Mouse (Mus musculus) 416B (cell line): Measurements from ENCODE around the gene Actr2.
"Not testable (repeated sequence)": the region's sequence is repeated elsewhere in the genome, so short reads cannot be mapped to it uniquely, and the experiment has no call there.

Experiments used
- DNase-seq: peaks from one replicate; pipeline ENCODE4 v3.0.0; 2011; ENCODE audit warnings: low read depth

Gene Actr2

DNA sequence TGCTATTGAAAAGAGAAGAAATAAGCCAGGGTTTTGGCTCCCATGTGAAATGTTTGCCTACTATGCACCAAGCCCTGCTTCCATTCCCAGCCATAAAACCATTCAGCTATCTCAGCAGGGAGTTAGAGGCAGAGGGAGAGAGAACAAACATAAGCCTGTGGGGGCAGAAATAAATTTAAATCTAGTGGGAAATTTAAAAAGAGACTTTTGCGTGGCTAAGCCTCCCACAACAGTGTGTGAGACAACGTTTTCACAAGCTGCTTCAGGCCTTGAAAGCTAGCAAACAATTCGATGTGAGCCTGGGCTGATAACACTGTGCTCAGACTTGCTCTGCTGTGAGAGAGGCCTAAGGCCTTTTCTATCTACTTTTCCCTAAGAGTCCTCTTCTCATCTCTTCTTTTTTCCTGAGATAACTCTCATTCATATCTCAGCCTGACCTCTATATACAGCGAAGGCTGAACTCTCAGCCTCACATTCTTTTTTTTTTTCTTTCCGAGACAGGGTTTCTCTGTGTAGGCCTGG lies 3.4 kb upstream of the Actr2 start:
- DNase-seq, result no peak

DNA sequence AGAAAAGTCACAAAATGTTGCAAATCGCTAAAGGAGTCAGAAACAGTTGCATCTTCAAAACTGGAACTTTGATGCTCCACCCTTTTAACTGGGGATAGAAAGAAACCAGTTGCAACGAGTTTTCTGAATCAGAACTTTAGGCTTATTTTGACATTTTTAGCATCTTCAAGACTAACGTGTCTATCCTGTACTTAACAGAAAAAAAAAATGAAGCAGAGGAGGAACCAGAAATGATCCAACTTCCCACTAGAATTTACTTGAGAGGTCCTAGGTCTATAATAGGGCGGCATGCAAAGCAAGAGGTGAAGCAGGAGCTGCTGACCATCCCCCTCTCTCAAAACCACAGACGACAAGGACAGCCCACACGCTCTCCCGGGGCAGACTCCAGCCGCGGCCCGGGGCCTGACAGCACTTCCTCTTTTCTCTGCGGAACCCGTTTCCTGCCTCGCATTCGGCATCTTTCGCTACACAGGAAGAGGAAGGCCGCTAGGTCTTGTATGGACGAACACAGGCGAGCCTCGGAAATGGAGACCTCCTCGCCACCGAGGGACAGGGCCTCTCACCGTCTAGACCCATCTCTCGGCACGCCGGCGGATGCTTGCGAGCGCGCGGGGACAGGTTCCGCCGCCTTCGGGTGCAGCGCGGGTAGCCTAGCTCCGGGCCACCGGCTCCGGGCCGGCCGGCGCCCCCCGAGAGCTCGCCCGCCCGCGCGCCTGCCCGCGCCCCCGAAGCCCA lies 540 bp downstream of the Actr2 start:
- DNase-seq, result peak; percentile 96

DNA sequence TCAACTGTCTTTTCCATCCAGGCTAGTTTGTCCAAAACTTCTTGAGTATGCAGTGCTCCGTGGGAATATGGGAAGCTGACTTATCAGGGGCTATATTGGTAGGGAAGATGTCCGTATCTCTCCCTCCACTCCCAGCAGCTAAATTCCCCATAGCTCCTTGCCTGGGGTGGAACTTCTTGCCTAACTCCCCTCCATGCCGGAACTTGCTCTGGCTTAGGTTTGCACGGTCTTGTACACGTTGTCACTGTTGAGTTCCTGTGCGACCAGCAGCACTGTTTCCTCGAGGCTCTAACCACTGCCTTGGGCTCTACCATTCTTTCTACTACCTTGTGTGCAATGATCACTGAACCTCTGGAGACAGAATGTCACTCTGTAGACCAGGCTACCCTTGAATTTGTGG lies 4.6 kb downstream of the Actr2 start:
- DNase-seq, result peak; percentile 83

DNA sequence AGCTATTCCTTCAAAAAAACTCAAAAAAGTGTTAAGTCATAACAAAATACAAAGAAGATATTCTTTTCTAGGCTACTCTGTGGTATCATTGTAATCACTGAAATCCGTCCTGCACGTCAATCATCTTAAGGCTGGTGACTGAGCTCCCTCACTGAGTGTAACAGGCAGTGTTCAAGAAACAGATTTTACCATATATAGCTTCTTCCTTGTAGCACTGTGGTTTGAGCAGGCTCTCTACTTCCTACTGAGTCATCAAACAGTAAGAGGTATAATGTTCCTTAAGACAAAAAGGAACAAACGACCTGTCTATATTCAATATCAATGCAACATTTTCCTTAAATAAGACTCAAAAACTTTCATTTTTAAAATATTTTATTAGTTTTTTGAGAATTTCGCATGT lies 5.0 kb downstream of the Actr2 start:
- peak; percentile 94 for DNase-seq

DNA sequence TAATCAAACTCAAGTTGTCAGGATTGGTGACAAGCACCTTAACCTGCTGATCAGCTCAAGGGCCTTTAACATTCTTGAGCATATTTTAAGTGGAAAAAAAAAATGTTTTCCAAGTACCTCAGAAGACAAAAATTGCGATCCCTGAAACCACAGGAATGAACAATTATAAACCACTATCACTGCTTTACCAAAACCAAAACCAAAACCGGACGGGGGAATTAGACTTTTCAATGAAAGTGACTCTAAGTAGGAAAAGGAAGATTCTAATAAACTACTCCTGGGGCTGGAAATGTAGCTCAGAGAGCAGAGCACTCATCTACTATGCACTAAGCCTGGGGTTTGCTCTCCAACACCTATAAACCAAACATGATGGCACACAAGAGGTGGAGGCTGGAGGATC lies 5.8 kb downstream of the Actr2 start:
- DNase-seq, result no peak

DNA sequence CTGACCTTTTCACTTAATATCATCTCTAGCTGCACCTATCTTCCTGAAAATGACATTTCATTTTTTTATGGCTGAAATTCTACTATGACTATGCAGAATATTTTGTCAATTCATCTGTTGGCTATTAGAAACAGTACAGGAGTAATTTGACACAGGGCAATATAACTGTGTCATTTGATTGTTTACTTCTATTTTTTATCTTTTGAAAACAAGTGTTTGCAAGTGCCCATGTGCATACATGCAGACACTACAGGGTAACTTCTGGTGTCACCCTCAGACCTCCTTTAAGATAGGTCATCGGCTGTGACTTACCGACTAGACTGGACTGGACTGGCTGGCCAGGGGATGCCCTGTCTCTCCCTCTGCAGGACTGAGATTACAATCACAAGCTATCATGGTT lies 8.8 kb downstream of the Actr2 start:
- DNase-seq, result no peak

DNA sequence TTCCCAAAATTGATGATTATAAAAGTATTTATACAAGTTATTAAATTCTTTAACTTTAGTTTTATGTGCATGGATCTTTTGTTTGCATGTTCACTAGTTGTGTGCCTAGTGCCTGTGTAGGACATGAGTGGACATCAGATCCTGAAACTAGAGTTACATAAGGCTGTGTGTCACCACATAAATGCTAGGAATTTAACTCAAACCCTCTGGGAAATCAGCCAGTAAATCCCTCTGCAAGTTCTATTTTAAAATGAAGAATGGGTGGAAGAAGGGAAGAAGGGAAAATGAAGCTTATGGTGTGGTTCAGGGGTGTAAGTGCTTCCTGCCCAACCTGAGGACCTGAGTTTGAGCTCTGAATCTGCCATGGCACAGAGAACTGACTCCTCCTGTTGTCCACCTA lies 26.4 kb downstream of the Actr2 start:
- no peak for DNase-seq

DNA sequence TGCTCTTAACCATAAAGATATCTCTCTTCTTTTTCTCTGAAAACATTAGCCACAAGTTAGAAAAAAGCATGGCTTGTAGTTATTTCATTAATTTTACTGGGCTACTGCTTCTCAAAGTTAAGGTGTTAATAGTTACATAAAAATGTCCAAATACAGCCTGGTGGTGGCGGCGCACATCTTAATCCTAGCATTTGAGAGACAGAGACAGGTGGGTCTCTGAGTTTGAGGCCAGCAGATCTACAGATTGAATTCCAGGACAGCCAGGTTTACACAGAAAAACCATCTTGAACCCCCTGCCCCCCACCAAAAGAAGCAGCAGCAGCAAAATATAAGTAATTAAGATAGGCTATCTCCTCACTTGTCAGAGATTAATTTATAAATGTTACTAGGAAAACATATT lies 27.1 kb downstream of the Actr2 start:
- no peak for DNase-seq

DNA sequence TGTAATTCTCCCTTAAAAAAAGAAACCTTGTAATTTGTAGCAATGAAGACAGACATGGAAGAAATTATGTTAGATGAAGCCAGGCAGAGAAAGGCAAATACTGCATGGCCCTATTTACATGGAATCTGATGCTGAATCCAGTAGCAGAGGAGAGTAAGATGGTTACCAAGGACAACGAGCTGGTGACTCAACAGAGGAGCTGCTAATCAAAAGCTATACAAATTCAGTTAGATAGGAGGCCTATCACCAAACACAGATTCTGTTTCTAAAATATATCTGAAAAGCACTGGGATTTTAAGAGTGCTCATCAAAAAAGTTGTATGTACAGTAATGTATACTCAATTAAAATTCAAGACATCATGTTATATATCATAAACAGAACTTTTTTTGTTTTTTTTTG lies 37.3 kb downstream of the Actr2 start:
- no peak for DNase-seq

DNA sequence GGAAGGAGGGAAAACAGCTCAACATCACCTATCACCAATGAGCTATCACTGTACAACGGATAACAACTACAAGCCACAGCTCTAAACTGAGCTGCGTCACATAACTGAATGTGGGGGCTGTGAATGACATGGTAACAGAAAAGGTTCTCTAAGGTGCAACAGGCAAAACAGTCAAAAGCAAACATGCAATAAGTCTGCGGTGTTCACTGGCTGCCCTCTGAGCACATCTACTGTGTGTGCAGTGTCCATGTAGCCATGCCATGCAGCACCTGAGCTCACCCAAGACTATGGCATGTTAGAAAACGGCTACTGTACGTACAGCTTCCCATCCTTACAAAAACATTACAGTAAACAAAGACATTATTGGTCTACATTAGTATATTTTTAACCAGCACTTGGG lies 39.9 kb downstream of the Actr2 start:
- no peak for DNase-seq

DNA sequence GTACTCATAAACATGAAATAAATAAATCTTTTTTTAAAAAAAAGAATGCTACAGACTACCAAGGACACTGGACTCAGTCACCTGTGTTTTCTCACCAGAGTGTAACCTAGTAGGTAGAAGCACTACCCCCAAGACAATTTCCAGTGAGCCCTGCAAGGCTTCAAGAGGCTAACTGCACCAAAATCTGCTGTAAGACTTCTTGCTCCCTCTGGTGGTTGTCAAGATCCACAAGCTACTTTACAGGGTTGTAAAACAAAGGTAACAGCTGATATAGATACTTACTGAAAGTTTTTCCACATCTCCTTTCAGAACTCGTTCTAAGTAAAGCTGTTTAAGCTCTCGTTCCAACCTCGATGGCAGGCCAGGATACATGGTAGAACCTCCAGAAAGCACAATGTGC lies 40.5 kb downstream of the Actr2 start:
- peak; percentile 72 for DNase-seq

DNA sequence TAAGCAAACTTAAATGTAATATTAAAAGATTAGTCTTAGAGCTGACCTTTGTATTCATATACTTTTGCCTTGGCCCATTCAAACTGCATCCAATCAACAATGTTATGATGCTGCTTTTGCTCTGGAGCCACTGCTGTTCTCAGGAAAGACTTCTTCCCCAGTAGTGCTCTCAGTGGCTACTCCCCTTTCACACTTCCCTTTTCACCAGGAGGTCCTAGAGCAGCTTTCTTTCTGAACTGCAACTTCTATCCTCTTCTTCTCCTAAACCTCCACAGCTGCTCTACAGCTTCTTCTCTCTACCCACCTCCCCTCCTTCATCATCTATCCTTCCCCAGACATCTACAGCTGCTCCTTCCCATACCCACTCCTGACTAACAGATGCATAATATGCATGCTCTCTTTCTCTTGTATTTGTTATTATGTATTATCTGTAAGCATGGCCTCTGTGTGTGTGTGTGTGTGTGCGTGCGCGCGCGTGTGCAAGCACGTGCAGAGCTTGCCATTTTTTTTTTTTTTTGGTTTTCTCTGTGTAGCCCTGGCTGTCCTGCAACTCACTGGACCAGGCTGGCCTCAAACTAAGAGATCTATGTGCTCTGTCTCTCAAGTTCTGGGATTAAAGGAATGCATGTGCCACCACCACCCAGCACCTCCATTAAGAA lies 44.2 kb downstream of the Actr2 start:
- no peak for DNase-seq

DNA sequence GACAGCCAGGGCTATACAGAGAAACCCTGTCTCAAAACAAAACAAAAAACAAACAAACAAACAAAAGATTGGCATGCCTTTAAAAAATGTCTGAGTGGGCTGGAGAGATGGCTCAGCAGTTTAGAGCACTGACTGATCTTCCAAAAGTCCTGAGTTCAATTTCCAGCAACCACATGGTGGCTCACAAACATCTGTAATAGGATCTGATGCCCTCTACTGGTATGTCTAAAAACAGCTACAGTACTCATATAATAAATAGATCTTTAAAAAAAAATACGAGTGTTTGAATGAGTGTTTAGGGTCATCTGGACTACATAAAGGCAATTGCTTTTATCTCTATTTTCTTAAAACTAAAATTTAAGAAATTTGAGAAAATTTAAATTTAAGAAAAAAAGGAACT lies 45.2 kb downstream of the Actr2 start:
- peak; percentile 43 for DNase-seq

DNA sequence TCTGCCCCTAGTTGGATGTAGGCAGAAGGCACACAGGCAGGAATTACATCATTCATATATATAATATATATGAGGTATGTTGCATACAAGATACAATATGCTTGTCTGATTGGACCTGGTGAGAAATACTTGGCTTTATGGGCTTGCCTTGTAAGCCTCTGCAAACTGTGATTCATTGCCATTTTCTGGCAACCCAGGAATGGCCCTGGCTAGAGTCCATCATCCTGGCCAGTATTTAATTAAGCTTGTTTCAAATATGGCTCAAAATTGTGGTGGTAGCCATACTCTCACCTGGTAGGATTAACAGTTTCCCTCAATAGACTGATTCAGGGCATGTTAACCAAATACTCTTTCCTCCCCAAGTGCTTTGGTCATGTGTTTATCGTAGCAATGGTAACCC lies 46.6 kb downstream of the Actr2 start:
- no peak for DNase-seq

DNA sequence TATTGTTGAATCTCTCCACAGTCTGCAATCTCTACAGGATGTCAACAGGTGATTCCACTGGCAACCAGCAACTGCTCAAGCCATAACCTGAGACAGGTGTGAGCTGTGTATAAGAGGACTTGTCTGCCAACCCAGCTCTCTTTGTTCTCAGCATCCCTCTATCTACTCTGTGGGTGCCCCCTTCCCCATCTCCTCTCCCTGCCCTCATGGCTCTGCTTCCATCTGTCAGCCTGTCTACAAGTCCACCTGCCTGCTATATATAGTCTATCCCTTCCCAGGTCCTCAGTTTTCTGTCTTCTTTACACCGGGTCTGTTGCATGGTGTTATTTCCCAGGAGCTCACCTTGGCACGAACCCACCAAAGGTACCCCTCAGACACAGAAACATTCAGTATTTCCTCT lies 47.8 kb downstream of the Actr2 start:
- DNase-seq, result no peak

DNA sequence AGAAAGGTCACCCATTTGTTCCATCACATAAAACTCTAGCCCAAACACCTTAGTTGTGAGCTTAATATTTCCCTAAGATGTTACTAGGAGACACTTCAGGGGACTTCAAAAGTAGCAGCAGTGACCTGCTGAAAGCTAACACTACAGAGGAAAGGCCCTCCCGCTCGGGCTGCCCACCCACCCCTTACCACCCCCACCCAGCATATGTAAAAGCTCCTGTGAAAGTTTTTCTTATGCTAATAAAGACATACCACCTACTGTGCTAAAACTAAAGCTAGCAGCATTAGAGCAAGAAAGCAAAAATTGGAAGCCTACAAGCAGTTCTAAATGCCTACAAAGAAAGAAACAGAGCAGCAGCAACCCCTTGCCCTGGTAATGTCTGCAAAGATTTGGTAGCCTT lies 48.6 kb downstream of the Actr2 start:
- not testable (repeated sequence) for DNase-seq

DNA sequence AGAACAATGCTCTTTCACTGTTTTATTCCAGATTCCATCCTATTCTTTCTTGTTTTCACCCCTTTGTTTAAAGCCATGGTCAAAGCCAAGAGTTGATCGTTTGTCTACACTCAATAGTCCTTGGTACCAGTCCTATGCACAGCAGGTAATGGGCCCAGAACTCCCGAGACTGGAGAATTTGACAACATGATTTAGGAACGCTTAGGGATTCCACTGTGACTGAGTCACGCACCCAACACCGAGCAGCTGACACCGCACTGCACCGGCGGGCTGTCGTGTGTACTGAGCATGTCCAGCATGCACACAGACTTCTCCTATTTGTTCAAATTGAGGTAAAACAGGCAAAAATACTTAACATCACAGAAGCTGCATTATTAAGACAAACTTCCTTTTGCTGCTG lies 49.9 kb downstream of the Actr2 start:
- DNase-seq, result not testable (repeated sequence)

DNA sequence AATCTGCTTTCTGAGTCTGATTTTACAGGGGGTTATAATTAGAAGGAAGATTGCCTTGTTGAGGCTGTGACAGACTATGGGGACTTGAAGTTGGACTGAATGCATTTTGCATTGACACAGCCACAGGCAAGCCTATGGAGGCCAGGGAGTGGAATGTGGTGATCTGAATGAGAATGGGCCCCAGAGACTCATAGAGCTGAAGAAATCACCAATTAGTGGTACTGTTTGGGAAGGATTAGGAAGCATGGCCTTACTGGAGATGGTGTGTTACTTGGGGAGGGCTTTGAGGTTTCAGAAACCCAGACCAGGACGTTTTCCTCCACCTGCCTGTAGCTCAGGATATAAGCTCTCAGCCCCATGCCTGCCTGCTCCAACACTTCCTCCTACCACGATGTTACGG lies 53.0 kb downstream of the Actr2 start:
- DNase-seq, result no peak

DNA sequence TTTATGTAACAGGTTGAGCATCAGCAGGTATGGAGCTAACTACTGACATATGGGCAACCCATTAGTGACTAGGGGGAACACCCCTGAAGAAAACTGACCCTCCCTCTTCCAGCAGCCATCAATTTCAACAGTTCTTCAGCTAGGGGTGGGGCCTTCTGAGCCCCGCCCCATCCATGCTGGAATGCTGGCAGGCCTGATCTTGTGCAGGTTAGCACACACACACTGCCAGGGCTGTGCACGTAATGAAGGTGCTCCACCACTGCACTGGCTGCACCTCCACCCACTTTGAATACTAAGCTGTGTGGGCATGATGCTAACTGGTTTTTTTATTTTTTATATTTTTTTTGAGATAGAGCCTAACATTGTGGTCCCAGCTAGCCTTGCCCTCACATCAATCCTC lies 55.3 kb downstream of the Actr2 start:
- DNase-seq, result no peak

DNA sequence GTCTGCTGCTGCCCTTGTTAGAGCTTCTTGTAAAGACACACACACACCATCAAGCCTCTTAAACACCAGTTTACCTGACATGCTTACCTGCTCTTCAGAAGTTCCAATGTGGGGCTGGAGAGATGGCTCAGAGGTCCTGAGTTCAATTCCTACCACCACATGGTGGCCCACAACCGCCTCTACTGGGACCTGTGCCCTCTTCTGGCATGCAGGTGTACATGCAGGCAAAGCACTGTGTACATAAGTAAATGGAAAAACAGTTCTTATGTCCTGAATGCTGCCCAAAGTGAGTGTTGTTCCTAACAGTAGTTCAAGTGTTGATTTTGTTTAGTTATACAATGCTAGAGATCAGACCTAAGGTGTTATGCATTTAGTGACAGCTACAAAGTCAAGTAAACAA lies 56.5 kb downstream of the Actr2 start:
- no peak for DNase-seq

DNA sequence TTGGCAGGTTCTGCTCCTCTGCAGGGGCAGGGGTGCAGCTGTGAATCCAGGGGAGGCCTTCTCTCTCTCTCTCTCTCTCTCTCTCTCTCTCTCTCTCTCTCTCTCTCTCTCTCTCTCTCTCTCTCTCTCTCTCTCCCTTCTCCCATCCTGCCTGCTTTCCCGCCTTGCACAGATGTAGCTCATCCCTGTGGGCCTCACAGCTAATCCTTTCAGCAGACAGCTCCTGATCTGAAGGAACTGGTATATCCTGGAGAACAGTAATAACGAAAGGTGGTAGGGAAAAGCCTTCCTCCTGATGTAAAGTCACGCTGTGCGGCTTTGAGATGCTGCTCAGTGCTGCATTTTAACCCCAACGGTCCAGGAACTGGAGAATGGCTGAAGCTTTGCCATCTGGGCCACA lies 58.1 kb downstream of the Actr2 start:
- DNase-seq, result no peak

DNA sequence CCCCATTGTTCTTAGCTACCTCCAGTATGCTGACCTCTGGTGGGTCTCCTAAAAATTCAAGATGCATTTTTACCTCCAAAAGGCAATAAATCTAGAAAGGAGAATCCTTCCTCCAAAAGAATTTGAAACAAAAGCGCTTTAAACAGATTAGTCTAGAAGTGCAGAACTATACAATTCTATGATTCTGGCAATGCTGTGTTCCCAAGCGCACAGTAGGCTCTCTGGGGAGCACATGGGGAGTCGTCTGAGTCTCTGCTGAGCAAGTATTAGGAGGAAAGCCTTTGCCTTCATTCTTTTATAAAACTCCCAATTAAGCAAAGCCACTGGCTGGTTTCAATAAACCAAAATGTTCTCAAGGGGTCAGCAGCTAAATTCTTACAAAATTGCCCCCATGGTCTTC lies 58.8 kb downstream of the Actr2 start:
- DNase-seq, result no peak

DNA sequence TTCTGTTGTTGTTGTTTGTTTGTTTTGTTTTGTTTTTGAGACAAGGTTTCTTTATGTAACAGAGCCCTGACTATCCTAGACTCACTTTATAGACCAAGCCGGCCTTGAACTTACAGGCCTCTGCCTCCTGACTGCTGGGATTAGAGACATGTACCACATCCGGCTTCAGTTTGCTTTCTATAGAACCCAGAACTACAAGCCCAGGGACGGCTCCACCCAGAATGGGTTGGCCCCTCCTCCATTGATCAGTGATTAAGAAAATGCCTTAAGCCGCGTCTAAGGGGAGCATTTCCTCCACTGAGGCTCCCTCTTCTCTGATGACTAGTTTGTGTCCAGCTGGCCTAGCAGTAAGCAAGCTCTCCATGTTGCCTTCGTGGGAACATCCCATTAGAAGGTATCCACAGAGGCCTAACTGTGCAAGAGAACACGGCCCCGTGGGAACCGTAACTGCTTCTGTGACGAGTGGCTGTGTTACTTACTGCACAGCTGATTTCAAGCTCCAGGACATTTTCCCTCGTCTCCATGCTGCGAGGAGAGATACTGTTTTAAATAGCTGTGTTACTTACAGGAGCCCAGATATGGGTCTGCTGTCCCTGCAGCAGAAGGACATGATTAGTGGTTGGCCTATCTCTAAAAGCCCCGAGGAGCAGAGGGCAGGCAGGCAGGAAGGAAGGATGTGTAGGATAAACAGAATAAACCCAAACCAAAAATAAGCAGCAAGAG lies 59.7 kb downstream of the Actr2 start:
- DNase-seq, result no peak
